Mouse (Mus musculus) embryonic stem cell, embryonic (primary cell): ENCODE measurements around the gene Crim1.

ENCODE experiments used
- CTCF ChIA-PET, 4 experiments: fragments of 300-600 bp in 2 of 4; fragments of 350-600 bp in 2 of 4; sonication (Branson Sonifier 250); formaldehyde crosslinking; loops; one replicate each; lab custom pipeline; 2022; ENCODE audit warnings: inconsistent platforms in 2 of 4; lab: Charles Lee
- POLR2A ChIA-PET, 4 experiments: fragments of 300-600 bp in 2 of 4; fragments of 350-600 bp in 2 of 4; sonication (Branson Sonifier 250); formaldehyde crosslinking; loops; one replicate each; lab custom pipeline; 2022; ENCODE audit warnings: antibody characterized with exemption in 4 of 4, inconsistent platforms in 1 of 4; lab: Charles Lee

Gene Crim1

DNA sequence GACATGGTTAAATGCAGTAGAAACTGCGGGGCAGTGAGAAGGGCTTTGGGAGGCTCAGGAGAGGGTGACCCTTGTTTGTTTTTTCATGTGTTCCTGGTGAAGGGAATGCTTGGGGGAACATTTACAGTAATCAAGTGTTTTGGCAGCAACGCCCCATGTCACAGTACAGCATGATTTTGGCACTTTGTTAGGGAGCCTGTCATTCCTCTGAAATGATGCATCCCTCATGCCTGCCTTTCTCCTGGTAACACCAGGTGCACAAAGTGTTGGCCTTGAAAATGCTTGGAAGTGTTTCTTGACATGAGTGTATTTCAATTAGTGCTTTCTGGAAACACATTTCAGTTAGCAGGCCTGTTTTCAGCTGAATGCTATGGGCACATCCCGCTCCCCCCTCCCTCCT lies 2.7 kb downstream of the Crim1 start:
- ChIA-PET CTCF (interaction anchor here in 3 of 4 experiments (0.7 to 0.9 kb wide), 4 partner anchors 22 to 697 kb away, joined by 3 to 10 read pairs (median 6); no protein-coding TSS in a partner anchor), POLR2A (interaction anchor here in 1 of 4 experiments (0.7 kb wide), 2 partner anchors 34 to 184 kb away, joined by 3 read pairs; no protein-coding TSS in a partner anchor)

DNA sequence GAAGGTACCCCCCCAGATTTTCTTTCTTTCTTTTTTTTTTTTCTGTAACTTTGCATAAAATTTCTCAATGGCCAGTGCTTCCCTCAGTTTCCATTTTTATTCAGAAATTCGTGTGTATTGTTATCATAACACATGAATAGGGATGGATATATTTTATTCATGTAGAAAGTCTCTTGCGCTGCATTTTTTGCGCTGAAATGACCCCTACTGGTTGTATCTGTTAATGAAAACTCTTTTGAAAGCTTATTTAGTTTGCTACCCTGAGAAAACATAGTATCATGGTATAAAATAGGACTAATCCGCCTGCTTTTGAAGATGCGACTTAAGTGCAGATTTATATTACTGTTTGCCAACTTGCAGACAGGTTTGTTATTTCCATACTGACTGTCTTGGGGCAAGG lies 3.4 kb downstream of the Crim1 start:
- POLR2A ChIA-PET: no interaction called here
- CTCF ChIA-PET: interaction anchor here in 2 of 4 experiments (0.7 to 0.8 kb wide), 2 partner anchors 324 to 375 kb away, joined by 3 to 6 read pairs; no protein-coding TSS in a partner anchor

DNA sequence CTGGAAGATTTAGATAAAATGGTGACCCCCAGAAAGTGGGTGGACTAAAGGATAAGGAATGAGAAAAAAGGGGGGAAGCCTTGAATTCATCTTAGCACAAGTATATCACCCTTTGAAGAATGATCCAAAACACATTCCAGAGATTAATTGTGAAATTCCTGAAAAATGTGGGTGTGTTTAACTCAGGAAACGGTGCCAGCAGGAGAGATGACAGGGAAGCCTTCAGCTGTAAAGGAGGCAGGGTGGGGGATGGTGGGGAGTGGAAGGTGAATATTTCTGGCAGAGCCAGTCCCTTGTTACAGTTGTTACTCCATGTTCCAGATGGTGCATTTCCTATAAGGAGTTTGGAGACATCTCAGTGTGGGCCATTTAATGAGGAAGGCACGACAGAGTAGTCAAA lies 6.4 kb downstream of the Crim1 start:
- POLR2A ChIA-PET: interaction anchor here in 1 of 4 experiments (1.0 kb wide), 1 partner anchor 15 kb away, joined by 3 read pairs; no protein-coding TSS in a partner anchor
- CTCF ChIA-PET: no interaction called here

DNA sequence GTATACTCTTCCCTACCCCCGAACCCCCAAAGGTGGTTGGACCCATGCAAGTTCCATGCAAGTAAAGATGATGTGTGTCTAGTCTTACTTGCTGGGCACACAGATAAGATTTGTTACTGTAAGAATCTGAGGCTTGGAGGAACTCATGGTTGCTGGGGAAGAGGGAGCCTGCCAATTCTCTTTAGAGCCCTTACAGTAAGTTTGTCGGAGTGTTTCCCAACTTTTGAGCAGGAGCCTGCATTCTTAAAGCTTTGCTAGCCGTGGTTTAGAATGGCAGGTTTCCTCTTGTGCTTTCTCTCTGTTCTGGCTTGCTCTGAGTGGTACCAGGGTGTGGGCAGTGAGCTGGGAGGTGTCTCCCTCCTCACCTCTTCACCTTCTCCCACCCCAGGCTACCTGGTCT lies 7.2 kb downstream of the Crim1 start:
- ChIA-PET CTCF (no interaction called here), POLR2A (no interaction called here)

DNA sequence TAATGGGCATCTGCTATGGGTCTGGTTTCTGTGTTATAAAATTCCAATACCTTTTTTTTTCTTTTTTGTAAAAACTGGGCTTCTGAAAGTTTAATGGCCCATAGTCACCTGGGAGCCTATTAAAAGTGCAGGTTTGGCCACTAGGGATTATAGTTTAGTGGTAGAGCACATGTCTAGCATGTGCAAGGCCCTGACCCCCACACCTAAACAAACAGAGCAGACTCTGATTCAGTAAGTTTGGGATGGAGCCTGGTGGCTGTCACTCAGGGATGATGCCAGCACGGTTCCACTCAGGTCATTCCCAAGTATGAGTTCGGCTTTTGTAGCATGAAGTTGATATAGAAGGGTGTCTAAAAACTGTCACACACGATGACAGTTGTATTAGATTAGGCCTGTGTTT lies 8.8 kb downstream of the Crim1 start:
- ChIA-PET POLR2A (no interaction called here), CTCF (no interaction called here)

DNA sequence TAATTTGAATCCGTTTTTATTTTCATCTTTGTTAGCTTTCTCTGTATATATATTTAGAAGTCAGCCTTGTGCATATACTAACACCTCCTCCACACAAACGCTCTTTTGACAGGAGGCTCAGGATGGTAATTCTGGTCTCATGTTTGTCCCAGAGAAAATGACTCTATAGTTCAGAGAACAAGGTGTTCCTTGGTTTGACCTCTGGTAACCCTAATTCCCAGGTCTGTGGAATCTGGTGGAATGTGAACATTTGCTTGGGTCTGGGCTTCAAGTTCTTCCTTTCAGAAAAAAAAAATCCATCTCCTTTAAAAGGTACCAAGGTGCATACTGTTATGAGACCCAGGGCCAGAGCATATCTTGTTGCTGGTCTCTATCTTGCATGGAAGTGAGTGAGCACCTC lies 9.6 kb downstream of the Crim1 start:
- CTCF ChIA-PET: no interaction called here
- POLR2A ChIA-PET: interaction anchor here in 1 of 4 experiments (0.5 kb wide), 1 partner anchor 12 kb away, joined by 3 read pairs; no protein-coding TSS in a partner anchor

DNA sequence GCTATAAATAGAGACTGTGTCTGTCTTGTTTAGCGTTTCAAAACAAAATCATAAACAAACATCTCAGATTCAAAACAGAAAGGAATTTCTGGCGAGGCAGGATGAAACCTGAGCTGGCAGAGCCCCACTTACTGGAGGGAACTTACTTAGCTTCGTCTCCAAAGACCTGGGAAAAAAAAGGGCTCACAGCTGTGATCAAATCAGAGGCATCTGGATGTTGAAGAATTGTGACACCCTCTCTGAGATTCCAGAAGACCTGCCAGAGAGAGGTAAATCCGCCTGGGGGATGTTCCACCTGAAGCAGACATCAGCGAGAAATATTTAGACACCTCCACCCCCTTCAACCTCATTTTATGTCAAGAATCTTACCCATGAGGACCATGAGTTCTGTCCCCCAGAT lies 11.8 kb downstream of the Crim1 start:
- CTCF ChIA-PET: no interaction called here
- POLR2A ChIA-PET: interaction anchor here in 1 of 4 experiments (1.0 to 1.1 kb wide), 2 partner anchors 20 to 77 kb away, joined by 3 read pairs; no protein-coding TSS in a partner anchor

DNA sequence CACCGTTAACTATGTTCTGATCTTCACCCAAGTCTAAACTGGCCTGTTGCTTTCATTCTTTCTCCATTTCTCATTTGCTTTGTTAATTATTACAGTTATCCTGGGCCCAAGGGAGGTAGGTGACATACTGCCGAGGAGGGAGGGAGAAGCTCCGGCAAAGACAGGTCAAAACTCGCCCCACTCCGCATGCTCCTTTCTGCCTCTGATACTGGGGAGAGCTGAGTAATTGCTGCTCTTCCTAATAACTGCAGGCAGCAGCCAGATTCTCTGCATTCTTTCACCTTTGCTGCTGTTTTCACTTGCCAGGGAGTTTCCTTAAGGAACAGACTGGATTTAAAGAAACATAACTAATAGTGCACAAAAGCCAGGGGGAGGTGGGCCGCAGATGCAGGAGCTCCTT lies 13.1 kb downstream of the Crim1 start:
- ChIA-PET CTCF (interaction anchor here in 3 of 4 experiments (0.5 to 0.6 kb wide), 3 partner anchors 11 to 1739 kb away, joined by 3 to 10 read pairs (median 3); no protein-coding TSS in a partner anchor), POLR2A (no interaction called here)

DNA sequence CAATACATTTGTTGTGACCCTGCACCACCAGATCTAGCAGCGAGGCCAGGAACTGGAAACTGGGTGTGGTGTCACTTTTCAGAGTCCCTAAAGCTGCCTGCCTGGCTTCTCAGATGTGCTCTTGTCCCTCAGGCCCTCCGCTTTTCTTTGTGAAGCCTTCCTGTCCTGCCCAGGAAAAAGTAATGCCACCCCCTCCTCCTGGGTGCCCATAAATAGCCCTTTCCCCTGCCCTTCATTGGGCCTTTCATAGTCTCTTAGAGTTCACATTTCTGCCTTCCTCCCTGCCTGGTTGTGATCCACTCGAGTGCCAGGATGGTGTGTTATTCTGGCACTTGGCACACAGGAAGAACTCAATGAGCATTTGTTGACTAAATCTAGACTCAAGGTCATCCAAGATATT lies 16.5 kb downstream of the Crim1 start:
- POLR2A ChIA-PET: interaction anchor here in 1 of 4 experiments (1.0 kb wide), 1 partner anchor 16 kb away, joined by 3 read pairs; no protein-coding TSS in a partner anchor
- CTCF ChIA-PET: no interaction called here

DNA sequence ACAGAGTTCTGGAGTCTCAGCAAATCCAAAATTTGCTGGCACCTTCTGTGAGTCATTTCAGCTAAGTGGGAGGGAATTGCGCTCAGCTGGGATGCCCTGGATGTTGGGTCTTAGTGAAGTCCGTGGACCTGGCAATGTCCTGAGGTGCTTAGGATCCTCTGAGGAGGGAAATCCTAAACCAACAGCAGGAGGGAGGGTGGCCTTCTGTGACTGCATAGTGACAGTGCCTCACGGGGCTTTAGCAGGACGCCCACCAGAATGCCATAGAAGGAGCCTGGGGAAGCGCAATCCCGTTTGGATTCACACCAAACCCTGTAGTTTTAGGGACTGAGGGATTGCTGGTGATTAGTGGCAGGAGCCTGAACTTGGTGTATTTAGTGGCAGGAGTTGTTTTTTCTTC lies 17.4 kb downstream of the Crim1 start:
- ChIA-PET CTCF (no interaction called here), POLR2A (interaction anchor here in 1 of 4 experiments (1.0 kb wide), 1 partner anchor 17 kb away, joined by 3 read pairs; no protein-coding TSS in a partner anchor)

DNA sequence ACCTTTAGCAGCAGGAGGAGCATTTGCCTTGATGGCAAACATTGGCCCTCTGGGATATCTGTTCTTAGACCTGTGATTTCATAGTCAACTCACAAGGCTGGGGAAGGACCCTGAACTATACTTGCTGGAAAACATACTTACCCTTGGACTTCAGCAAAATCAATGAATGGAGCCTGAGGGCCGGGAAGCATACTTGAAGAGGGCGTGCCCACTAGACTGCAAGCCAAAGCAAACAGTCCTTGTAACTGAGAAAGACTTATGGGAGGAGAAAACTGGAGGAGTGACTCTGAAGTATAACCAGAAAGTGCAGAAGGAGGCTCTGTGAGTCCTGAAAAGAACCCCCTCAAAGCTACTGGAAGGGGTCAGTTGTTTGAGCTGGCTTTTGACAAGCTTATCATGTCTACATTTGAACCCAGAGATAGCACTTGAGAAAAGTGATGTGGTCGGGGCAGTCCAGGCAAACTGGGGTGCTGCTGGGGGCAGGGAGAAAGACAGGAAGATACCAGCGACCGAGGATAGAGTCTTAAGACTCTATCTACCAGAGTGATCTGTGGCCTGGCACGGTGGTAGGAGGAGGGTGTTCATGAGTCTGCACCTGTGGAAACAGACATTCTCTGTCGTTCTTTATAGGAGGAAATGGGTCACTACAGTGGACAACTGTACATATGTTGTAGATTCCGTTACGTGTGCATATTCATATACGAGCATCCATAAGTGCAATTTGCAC lies 18.6 kb downstream of the Crim1 start:
- ChIA-PET POLR2A (no interaction called here), CTCF (no interaction called here)

DNA sequence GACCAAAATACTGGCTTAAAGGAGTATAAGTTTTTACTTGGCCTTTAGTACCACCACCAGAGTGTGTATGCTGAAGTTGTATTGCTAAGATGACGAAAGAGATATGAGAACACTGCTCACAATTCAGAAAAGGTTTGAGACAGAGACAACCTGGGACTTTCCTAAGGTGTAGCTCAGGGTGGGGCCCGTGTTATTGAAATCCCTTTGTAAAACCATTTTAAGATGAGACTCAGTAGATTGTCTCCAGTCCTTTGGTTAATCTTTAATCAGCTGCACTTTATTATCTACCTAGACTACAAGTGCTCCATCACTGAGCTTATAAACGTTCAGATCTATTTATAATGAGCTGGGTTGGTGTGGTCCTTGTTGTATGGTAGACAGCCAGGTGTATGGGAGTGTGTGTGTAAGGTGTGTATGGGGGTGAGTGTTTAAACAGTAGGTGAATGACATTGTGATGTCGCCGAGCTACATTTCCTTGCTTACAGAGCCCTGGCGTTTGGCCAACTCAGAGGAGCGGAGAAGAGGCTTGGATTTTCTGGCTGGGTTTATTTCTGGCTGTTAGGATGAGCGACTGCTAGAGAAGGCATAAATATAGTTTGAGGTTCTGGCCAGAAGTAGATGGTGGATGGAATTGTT lies 21.1 kb downstream of the Crim1 start:
- ChIA-PET POLR2A (interaction anchor here in 3 of 4 experiments (0.6 to 0.7 kb wide), 4 partner anchors 12 to 201 kb away, joined by 3 to 9 read pairs (median 3); no protein-coding TSS in a partner anchor), CTCF (no interaction called here)

DNA sequence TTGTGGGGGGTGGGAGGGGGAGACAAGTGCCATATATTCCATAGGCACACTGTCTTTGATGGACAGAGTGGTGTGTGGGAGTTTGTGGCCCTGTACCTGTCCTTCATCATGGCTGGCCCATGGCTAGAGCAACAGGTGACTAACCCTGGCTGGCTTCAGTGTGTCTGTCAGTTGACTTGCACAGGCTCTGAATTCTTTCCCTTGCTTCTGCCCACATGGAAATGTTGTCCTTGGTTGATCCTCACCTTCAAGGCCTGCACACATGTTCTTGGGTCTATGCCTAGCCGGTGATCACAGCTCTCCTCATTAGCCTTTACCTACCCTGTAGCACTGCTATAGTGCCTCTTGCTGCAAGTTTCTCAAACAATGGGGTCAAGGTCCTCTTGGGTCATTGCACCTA lies 21.8 kb downstream of the Crim1 start:
- POLR2A ChIA-PET: interaction anchor here in 3 of 4 experiments (0.6 to 0.7 kb wide), 3 partner anchors 12 to 201 kb away, joined by 3 to 9 read pairs (median 3); no protein-coding TSS in a partner anchor
- CTCF ChIA-PET: no interaction called here

DNA sequence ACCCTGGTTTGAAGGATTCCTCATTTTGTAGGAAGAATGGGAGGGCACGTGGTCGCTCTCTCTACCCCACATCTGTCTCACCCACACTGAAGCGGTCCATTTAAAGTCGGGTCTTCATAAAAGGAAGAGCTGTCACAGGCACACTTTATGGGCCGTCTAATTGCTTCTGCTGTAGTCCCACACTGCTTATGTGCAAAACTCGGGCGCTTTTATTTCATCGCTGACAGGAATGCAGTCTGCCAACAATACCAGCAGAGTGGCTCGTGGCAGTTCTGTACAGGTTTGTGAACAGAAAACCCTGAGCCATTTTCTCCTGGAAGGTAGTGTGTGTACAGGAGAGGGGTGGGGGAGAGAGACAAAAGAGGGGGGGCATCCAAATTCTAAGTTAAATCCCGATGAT lies 23.9 kb downstream of the Crim1 start:
- ChIA-PET CTCF (interaction anchor here in 1 of 4 experiments (0.6 kb wide), 1 partner anchor 25 kb away, joined by 4 read pairs; no protein-coding TSS in a partner anchor), POLR2A (interaction anchor here in 1 of 4 experiments (0.6 kb wide), 1 partner anchor 14 kb away, joined by 3 read pairs; no protein-coding TSS in a partner anchor)

DNA sequence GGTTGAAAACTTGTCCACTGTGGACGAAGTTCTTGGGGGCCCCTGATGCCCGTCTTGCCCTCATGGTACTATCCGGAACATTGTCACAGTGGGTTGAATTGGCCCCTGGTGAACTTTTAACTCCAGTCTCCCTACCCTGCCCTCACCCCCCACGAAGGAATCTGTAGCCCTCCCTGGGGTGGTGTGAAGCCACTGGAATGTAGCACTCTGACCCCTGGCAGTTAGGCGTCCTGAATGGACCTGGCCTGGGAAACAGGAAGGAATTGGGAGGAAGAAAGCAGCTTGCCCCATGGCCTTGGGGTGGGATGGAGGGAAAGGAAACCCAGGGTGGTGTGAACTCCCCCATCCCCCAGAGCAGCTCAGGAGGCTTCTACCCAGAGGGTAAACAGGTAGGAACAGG lies 25.5 kb downstream of the Crim1 start:
- CTCF ChIA-PET: interaction anchor here in 1 of 4 experiments (0.5 kb wide), 1 partner anchor 473 kb away, joined by 6 read pairs; no protein-coding TSS in a partner anchor
- POLR2A ChIA-PET: no interaction called here

DNA sequence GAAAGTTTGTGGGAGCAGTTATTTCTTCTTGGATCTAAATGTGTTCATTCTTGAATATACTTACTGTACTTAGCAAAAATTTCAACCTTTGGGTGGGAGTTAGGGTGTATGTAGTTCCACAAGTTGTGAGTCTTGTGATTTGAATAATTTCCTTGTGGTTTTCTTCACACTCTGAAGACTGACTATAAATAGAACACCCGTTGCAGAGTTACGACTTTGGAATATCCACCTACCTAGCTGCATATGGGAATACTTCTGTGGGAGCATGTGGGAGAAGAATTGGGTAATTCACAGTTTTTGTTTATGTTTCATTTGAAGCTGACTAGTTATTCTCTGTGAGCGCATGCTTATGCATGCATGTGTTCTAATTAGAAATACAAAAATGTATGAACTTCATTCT lies 27.2 kb downstream of the Crim1 start:
- ChIA-PET POLR2A (no interaction called here), CTCF (no interaction called here)

DNA sequence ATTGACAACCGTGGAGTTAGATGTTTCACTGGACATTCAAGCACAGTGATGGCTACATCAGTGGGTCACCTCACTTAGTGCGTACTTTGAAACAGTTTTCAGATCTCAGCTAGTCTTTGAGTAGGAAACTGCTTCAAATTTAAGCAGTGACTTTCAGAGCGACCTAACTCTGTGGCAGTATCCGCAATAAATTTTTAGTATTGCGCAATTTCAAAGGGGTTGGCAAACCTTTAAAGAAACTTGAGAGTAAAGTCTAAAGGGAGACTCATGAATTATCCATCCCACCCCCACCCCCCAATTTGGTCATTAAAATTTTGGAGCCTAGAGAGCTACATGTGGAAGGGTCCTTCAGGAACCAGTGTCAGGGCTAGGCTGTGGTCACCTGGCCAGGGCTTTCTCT lies 31.5 kb downstream of the Crim1 start:
- POLR2A ChIA-PET: interaction anchor here in 2 of 4 experiments (1.0 to 1.4 kb wide), 2 partner anchors 19 to 31 kb away, joined by 3 to 4 read pairs; no protein-coding TSS in a partner anchor
- CTCF ChIA-PET: no interaction called here

DNA sequence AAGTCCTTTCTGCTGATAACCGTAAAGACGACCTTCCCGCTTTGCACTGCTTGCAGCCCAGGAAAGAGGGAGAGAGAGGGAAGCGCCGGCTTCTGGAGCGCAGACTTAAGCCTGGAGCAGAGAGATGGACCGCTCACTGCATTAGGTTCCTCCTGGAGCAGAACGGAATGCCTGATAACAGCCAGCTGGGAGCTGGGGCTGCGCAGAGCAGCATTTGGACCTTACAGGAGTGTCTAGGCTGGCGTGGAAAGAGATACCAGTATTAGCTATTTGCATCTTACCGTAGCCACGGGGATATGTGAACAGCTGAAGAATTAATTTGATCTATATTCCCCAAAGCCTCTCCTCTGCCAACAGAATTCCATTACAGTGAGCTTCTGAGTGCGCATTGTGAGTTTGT lies 32.7 kb downstream of the Crim1 start:
- CTCF ChIA-PET: no interaction called here
- POLR2A ChIA-PET: interaction anchor here in 2 of 4 experiments (0.9 to 1.4 kb wide), 3 partner anchors 18 to 32 kb away, joined by 3 to 4 read pairs (median 3); no protein-coding TSS in a partner anchor

DNA sequence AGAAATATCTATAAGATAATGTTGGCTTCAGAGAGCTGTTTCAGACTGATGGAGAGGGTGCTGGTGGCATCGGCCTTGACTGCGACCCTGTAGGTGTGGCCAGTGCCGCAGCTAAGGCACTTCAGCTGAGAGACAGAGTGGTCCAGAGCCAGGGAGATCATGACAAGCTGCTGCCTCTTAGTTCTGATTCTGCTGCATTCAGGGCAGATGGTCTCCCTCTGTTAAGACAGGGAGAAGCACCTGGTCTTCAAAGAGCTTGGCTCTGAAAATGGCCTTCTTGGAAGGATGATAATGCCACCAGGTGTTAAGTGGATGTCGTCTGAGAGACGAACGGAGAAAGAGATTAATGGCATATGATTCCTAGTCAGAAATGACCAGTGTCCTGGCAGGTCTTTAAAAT lies 33.8 kb downstream of the Crim1 start:
- ChIA-PET CTCF (no interaction called here), POLR2A (no interaction called here)
